Mouse (Mus musculus) lung, postnatal 10 days (tissue): Measurements from ENCODE around the gene Mypop.

Experiments
- DNase-seq: peaks from one replicate; pipeline ENCODE4 v3.0.0; 2021

The Mypop gene

GRCm38 (mm10) chr7:18991660-18992293 lies 732 bp downstream of the Mypop start:
- no peak for DNase-seq

GRCm38 (mm10) chr7:18992294-18992675 lies 1.2 kb downstream of the Mypop start:
- peak; percentile 36 for DNase-seq

GRCm38 (mm10) chr7:18993036-18993435 lies 2.0 kb downstream of the Mypop start:
- DNase-seq = no peak

- DNase-seq = no peak
Measured at GRCm38 (mm10) chr7:18998835-18999234, 7.8 kb downstream of the Mypop start.

- DNase-seq = peak; percentile 27
Measured at GRCm38 (mm10) chr7:19000421-19000820, 9.4 kb downstream of the Mypop start.

GRCm38 (mm10) chr7:19001066-19001806 lies 10.2 kb downstream of the Mypop start:
- peak; percentile 87 for DNase-seq

GRCm38 (mm10) chr7:19001807-19002085 lies 10.7 kb downstream of the Mypop start:
- no peak for DNase-seq

- no peak for DNase-seq
Measured at GRCm38 (mm10) chr7:19002115-19002514, 11.1 kb downstream of the Mypop start.

- DNase-seq = peak; percentile 89
Measured at GRCm38 (mm10) chr7:19002848-19003498, 11.9 kb downstream of the Mypop start.

GRCm38 (mm10) chr7:19003902-19004630 lies 13.0 kb downstream of the Mypop start, which contains the start of gene Irf2bp1:
Gene Irf2bp1, plus strand, starts transcription at chr7:19004044.
- DNase-seq = peak; percentile 97

- peak; percentile 34 for DNase-seq
Measured at GRCm38 (mm10) chr7:19004631-19005079, 13.6 kb downstream of the Mypop start.

- DNase-seq = no peak
Measured at GRCm38 (mm10) chr7:19005417-19006121, 14.5 kb downstream of the Mypop start.

GRCm38 (mm10) chr7:19006476-19006875 lies 15.4 kb downstream of the Mypop start:
- peak; percentile 92 for DNase-seq

GRCm38 (mm10) chr7:19007026-19007977 lies 16.3 kb downstream of the Mypop start:
- DNase-seq = no peak

- DNase-seq = no peak
Measured at GRCm38 (mm10) chr7:19010581-19010980, 19.5 kb downstream of the Mypop start.

- peak; percentile 62 for DNase-seq
Measured at GRCm38 (mm10) chr7:19012025-19012621, 21.1 kb downstream of the Mypop start.

GRCm38 (mm10) chr7:19012882-19013281 lies 21.8 kb downstream of the Mypop start:
- DNase-seq = no peak

GRCm38 (mm10) chr7:19014452-19014851 lies 23.4 kb downstream of the Mypop start:
- DNase-seq = no peak

- DNase-seq = no peak
Measured at GRCm38 (mm10) chr7:19016042-19016441, 25.0 kb downstream of the Mypop start.

- DNase-seq = no peak
Measured at GRCm38 (mm10) chr7:19017909-19018308, 26.9 kb downstream of the Mypop start.

- no peak for DNase-seq
Measured at GRCm38 (mm10) chr7:19021048-19021447, 30.0 kb downstream of the Mypop start.
